Mouse (Mus musculus) liver, adult 2 months (tissue): ENCODE data around the gene Plcb4. TPM values are rescaled to one million over a fixed set of nuclear protein-coding genes. Genes with fewer than 3 reads are reported as not detected.

ENCODE experiments used
- DNase-seq: peaks from one replicate; pipeline ENCODE4 v3.0.0-alpha.2; 2011; ENCODE audit warnings: low read depth, low spot score; ENCODE audit errors: extremely low read depth
- H3K27ac ChIP-seq: fragments of 200-500 bp; replicated peaks from 2 replicates; pipeline ENCODE4 v1.5.1; 2012; ENCODE audit warnings: low read depth, mild to moderate bottlenecking, control low read depth, inconsistent platforms, low read length; ENCODE audit not compliant: insufficient read depth
- H3K27me3 ChIP-seq: fragments of 200-500 bp; 2 replicates; pipeline ENCODE4 v1.6.1; 2012; ENCODE audit warnings: mild to moderate bottlenecking, moderate library complexity, low read length, inconsistent platforms; ENCODE audit not compliant: control insufficient read depth, insufficient read depth
- H3K36me3 ChIP-seq: fragments of 200-500 bp; 2 replicates; pipeline ENCODE4 v1.6.1; 2012; ENCODE audit warnings: low read length, inconsistent platforms; ENCODE audit not compliant: control insufficient read depth, insufficient read depth
- H3K4me1 ChIP-seq: fragments of 200-500 bp; 2 replicates; pipeline ENCODE4 v1.6.1; 2011; ENCODE audit warnings: low read length; ENCODE audit not compliant: control insufficient read depth, insufficient read depth
- H3K4me3 ChIP-seq: fragments of 200-500 bp; 2 replicates; pipeline ENCODE4 v1.5.1; 2011; ENCODE audit warnings: low read depth, mild to moderate bottlenecking, control low read depth, low read length, moderate library complexity; ENCODE audit not compliant: insufficient read depth
- H3K79me2 ChIP-seq: fragments of 200-500 bp; 2 replicates; pipeline ENCODE4 v1.6.1; 2012; ENCODE audit warnings: inconsistent platforms, mild to moderate bottlenecking, low read length, moderate library complexity; ENCODE audit not compliant: control insufficient read depth, insufficient read depth
- H3K9ac ChIP-seq: fragments of 200-500 bp; 2 replicates; pipeline ENCODE4 v1.6.1; 2012; ENCODE audit warnings: low read depth, mild to moderate bottlenecking, control low read depth, inconsistent platforms, low read length
- CTCF ChIP-seq: fragments of 200-500 bp; IDR thresholded peaks from 2 replicates; pipeline ENCODE4 v1.5.1; 2011; ENCODE audit warnings: low read depth, low read length, control low read depth
- POLR2A ChIP-seq: fragments of 200-500 bp; IDR thresholded peaks from 2 replicates; pipeline ENCODE4 v1.6.1; 2011; ENCODE audit warnings: low read length, control low read depth; ENCODE audit not compliant: insufficient read depth; ENCODE audit errors: extremely low read depth
- WGBS: fragments of 180-500 bp; shearing (Covaris S2); methylation state at CpG from one replicate; pipeline ENCODE4 v1.1.7; 2018; 5-methylcytosine and 5-hydroxymethylcytosine counted together
- polyA plus RNA-seq: library from polyadenylated mRNA; depleted of rRNA; stranded (reverse); fragments of >200 nt; gene quantifications from 2 replicates; pipeline ENCODE4 v1.2.3, GENCODE M21; 2012
- total RNA-seq: library from RNA; depleted of rRNA; stranded (reverse); fragments of >200 nt; gene quantifications from 2 replicates; pipeline ENCODE4 v1.2.3, GENCODE M21; 2014

The Plcb4 gene
- total and polyA plus RNA-seq, 2 experiments: 0.88 to 4.3 TPM

DNA sequence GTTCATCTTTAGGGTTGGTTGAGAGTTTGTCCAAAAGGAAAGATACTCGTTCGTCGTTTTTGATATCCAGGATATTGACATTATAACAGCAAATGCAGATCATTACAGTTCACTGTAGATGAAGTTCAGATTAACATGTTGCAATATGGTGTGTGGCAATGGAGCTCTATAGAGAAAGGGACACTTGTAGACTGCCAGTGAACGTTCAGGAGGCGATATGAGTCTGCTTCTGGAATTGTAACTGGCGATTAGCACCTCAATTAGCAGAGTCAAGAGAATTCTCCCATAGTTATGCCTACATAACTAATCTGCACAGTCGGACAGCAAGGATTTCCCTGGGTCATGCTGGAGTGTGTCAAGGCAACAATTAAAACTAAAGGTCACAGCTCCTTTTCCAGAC is 210.8 kb downstream of the Plcb4 start:
- TF ChIP-seq CTCF (no peak), POLR2A (no peak)
- no peak overlapping the region for H3K9ac ChIP-seq
- H3K79me2 ChIP-seq: no peaks in the 10 kb centered on the region
- H3K36me3 ChIP-seq: no peaks in the 10 kb centered on the region
- H3K4me3 ChIP-seq: no peak overlapping the region
- H3K4me1 ChIP-seq: no peaks in the 10 kb centered on the region
- no peak for DNase-seq
- no peaks in the 10 kb centered on the region for H3K27me3 ChIP-seq
- 84% methylated on average over 7 of the region's 7 CpGs for WGBS
- H3K27ac ChIP-seq: no peak overlapping the region

DNA sequence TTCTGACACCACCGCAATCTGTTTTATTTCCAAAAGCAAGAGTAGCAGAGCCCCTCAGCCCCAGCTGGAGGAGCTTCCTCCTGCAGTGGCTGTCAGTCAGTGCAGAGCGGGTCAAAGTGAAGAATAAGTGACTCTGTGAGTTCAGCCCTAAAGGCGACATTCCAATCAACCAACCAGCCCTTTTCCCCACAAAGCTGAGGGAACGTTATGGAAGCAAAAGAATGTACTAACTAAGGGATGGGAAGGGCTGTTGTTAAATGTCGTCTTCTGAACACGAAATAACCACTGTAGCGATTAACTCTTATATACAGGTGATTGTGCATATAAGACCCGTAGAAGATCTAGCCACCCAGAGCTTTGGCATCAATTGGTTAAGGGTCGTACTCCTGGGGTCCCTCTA is 214.3 kb downstream of the Plcb4 start:
- Histone ChIP-seq H3K27me3 (no peaks in the 10 kb centered on the region), H3K36me3 (no peaks in the 10 kb centered on the region), H3K9ac (no peak overlapping the region), H3K4me3 (no peak overlapping the region), H3K4me1 (no peaks in the 10 kb centered on the region), H3K79me2 (no peaks in the 10 kb centered on the region), H3K27ac (no peak overlapping the region)
- 93% methylated on average over 9 of the region's 9 CpGs for WGBS
- no peak for TF ChIP-seq POLR2A
- no peak for TF ChIP-seq CTCF
- no peak for DNase-seq

- 73% methylated on average over 2 of the region's 2 CpGs for WGBS
- no peaks in the 10 kb centered on the region for H3K36me3 ChIP-seq
Measured at GRCm38 (mm10) chr2:135873761-135874160, 214.9 kb downstream of the Plcb4 start.

DNA sequence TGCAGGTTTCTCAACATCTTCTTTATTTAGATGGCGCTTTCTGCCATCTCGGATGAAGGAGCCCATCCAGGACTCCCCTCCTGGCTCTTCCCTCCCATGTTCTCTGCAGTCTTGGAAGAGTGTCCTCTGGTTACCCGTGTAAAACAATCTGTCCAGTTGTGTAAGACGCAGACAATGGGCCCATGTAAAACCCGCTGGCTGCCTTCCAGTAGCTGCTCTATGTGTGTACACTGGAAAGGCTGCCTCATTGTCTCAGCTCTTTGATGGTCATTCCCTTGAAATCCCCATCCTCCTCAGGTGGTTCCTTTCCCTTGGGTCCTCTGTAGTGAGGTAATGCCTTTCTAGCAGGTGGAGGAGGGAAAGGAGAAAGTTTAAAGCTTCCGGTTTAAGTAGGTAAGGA is 216.7 kb downstream of the Plcb4 start:
- TF ChIP-seq CTCF: no peak
- TF ChIP-seq POLR2A: no peak
- H3K4me3 ChIP-seq: no peak overlapping the region
- no peak overlapping the region for H3K27ac ChIP-seq
- no peaks in the 10 kb centered on the region for H3K79me2 ChIP-seq
- no peak overlapping the region for H3K9ac ChIP-seq
- no peak for DNase-seq
- H3K27me3 ChIP-seq: no peaks in the 10 kb centered on the region
- H3K36me3 ChIP-seq: no peaks in the 10 kb centered on the region
- WGBS: 93% methylated on average over 6 of the region's 6 CpGs
- H3K4me1 ChIP-seq: no peaks in the 10 kb centered on the region; the same call in 1 of the 2 replicates

More at GRCm38 (mm10) chr2:135873761-135874160, 214.9 kb downstream of the Plcb4 start:
- no peak overlapping the region for H3K4me3 ChIP-seq
- TF ChIP-seq CTCF: no peak
- no peak for TF ChIP-seq POLR2A
- H3K27me3 ChIP-seq: no peaks in the 10 kb centered on the region
- no peak overlapping the region for H3K9ac ChIP-seq
- DNase-seq: no peak
- H3K79me2 ChIP-seq: no peaks in the 10 kb centered on the region
- no peaks in the 10 kb centered on the region for H3K4me1 ChIP-seq
- no peak overlapping the region for H3K27ac ChIP-seq

DNA sequence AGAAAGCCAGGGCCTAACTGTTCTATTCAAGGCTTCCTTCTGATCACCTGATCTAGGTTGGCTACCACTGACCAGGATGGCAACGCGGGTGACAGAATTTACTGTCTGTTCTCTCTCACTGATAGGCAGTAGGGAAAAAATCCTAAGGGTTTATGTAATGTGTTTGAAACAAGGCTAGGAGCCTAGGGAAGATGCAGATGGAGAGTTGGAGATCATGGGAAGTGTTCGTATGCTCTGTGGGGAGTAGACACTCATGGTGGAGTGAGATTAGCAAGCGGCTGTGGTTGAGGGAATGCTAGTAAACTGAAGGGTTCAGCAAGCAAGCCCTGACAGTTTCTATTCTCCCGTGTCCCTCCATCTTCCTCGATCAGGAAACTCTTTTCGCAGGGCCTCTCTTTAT is 220.5 kb downstream of the Plcb4 start:
- no peak overlapping the region for H3K4me3 ChIP-seq
- 91% methylated on average over 7 of the region's 7 CpGs for WGBS
- no peaks in the 10 kb centered on the region for H3K27me3 ChIP-seq
- no peak for DNase-seq
- no peak overlapping the region for H3K27ac ChIP-seq
- H3K9ac ChIP-seq: no peak overlapping the region
- TF ChIP-seq CTCF: no peak
- no peak for TF ChIP-seq POLR2A
- H3K79me2 ChIP-seq: no peaks in the 10 kb centered on the region
- H3K4me1 ChIP-seq: no peaks in the 10 kb centered on the region; the same call in 1 of the 2 replicates
- H3K36me3 ChIP-seq: no peaks in the 10 kb centered on the region

- no peaks in the 10 kb centered on the region for H3K36me3 ChIP-seq
- no peak overlapping the region for H3K27ac ChIP-seq
- no peak for DNase-seq
- H3K9ac ChIP-seq: no peak overlapping the region
- TF ChIP-seq POLR2A (no peak), CTCF (no peak)
- no peaks in the 10 kb centered on the region; the same call in 1 of the 2 replicates for H3K4me1 ChIP-seq
- no peaks in the 10 kb centered on the region for H3K79me2 ChIP-seq
- no peak overlapping the region for H3K4me3 ChIP-seq
- H3K27me3 ChIP-seq: no peaks in the 10 kb centered on the region
- WGBS: 77% methylated on average over 6 of the region's 6 CpGs
Measured at GRCm38 (mm10) chr2:135880269-135880760, 221.5 kb downstream of the Plcb4 start.
